Mouse (Mus musculus): ENCODE measurements around the gene Smlr1. TPM values are rescaled to one million over a fixed set of nuclear protein-coding genes. Genes with fewer than 3 reads are reported as not detected.
A peak's percentile ranks its signal among the peaks of the same experiment; 100 is the strongest.

The Smlr1 gene
- total and polyA plus RNA-seq, 2 experiments from 2014 or later = not detected

DNA sequence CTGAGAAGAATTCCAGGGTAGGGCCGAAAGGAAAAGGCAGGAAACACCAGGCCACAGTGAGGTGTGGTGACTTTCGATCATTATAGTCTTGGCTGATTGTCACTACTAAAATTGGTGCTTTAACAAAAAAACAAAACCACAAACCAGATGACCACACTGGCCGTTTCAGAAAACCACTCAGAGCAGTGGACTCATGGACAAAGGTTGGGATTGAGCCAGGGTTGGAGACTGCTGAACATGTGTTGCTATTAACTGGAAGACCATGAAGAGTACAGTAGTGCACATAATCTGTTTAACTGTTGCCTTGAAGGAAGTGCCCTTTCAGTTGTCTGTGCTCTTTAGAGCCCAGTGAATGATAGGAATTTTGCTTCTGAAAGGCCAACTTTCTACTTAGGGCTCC lies 8.9 kb downstream of the Smlr1 start:
- Histone ChIP-seq H3K27ac (ENCODE audit: low read depth, low read length) (no peak overlapping the region), H3K9ac (no peak overlapping the region), H3K4me2 (ENCODE audit: low read depth) (no peak overlapping the region), H3K27me3 (ENCODE audit: insufficient read depth, low read length) (no peaks in the 10 kb centered on the region), H3K9me3 (ENCODE audit: low read length) (no peaks in the 10 kb centered on the region), H3K36me3 (ENCODE audit: insufficient read depth) (no peaks in the 10 kb centered on the region), H3K4me3 (ENCODE audit: low read depth, low read length) (no peak overlapping the region), H3K4me1 (ENCODE audit: insufficient read depth) (no peaks in the 10 kb centered on the region)
- no peak for TF ChIP-seq CTCF (IDR thresholded peaks at IDR 0.05; ENCODE audit: low read depth)
- ATAC-seq (no peak), DNase-seq (no peak)
- 74% methylated on average over 3 of the region's 3 CpGs for WGBS

DNA sequence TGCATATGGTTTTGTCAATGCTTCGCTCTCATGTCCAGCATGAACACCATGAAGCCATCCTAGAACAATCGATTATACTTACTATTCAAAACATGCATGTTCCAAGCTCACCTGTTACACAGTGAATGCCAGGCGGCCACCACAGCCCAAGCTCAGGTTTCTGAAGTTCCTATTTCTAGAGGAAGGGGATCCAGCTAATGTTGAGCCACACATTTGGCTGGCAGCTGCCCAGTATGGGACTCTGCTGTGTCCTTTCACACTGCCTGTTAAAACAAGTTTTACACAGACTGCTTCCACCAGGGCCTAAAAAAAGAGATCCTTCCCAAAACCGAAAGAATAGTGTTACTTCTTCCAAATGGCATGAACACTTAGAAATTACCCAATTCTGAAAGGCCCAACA lies 9.4 kb downstream of the Smlr1 start:
- no peak for ATAC-seq
- H3K4me3 ChIP-seq (ENCODE audit: low read depth, low read length) = no peak overlapping the region
- no peaks in the 10 kb centered on the region for H3K4me1 ChIP-seq (ENCODE audit: insufficient read depth)
- DNase-seq = no peak
- no peaks in the 10 kb centered on the region for H3K27me3 ChIP-seq (ENCODE audit: insufficient read depth, low read length)
- 87% methylated on average over 4 of the region's 4 CpGs for WGBS
- H3K36me3 ChIP-seq (ENCODE audit: insufficient read depth) = no peaks in the 10 kb centered on the region
- H3K9ac ChIP-seq = no peak overlapping the region
- TF ChIP-seq CTCF (IDR thresholded peaks at IDR 0.05; ENCODE audit: low read depth) = no peak
- no peaks in the 10 kb centered on the region for H3K9me3 ChIP-seq (ENCODE audit: low read length)
- no peak overlapping the region for H3K4me2 ChIP-seq (ENCODE audit: low read depth)
- H3K27ac ChIP-seq (ENCODE audit: low read depth, low read length) = no peak overlapping the region

DNA sequence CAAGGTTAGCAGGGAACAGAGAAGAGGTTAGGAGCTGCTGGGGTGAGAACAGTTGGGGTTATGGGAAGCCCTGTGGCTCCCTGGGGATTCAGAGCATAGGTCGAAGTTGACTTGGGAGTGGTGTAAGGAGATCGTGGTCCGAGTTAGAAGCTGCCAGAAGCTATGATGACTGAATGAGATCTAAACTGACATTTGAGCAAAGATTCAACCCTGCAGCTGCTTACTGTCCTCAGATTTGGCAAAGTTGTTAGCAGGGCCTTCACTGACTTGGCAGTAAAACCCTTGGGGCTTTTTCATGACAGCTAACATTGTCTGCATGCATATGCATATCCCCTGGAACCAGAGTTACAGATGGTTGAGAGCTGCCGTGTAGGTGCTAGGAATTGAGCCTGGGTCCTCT lies 9.9 kb downstream of the Smlr1 start:
- no peak overlapping the region for H3K9ac ChIP-seq
- H3K4me1 ChIP-seq (ENCODE audit: insufficient read depth) = no peaks in the 10 kb centered on the region
- H3K9me3 ChIP-seq (ENCODE audit: low read length) = no peaks in the 10 kb centered on the region
- H3K4me3 ChIP-seq (ENCODE audit: low read depth, low read length) = no peak overlapping the region
- TF ChIP-seq CTCF (IDR thresholded peaks at IDR 0.05; ENCODE audit: low read depth) = no peak
- no peak overlapping the region for H3K27ac ChIP-seq (ENCODE audit: low read depth, low read length)
- no peaks in the 10 kb centered on the region for H3K27me3 ChIP-seq (ENCODE audit: insufficient read depth, low read length)
- ATAC-seq (no peak), DNase-seq (no peak)
- WGBS = 80% methylated on average over 4 of the region's 4 CpGs
- H3K36me3 ChIP-seq (ENCODE audit: insufficient read depth) = no peaks in the 10 kb centered on the region
- no peak overlapping the region for H3K4me2 ChIP-seq (ENCODE audit: low read depth)

DNA sequence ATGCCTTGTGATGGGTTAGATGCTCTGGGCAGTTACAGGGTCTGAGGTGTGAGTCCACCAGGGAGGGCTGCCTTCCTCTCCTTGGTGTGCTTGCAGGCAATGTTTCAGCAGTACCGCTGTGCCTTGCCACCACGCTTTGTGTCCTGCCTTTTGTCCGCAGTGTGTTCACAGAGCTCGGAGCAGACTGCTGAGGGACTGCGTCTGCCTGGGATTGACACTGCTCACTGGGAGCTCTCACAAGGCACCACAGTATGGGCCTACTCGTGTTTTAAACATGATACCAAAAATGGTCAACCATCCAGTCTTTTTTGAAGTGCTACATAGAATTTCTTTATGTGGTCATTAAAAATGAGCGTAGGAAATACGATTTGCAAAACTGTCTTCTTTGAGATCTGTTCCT lies 12.3 kb downstream of the Smlr1 start:
- WGBS = 73% methylated on average over 8 of the region's 8 CpGs
- Histone ChIP-seq H3K4me1 (ENCODE audit: insufficient read depth) (no peaks in the 10 kb centered on the region), H3K4me2 (ENCODE audit: low read depth) (no peak overlapping the region), H3K27me3 (ENCODE audit: insufficient read depth, low read length) (no peaks in the 10 kb centered on the region), H3K36me3 (ENCODE audit: insufficient read depth) (no peaks in the 10 kb centered on the region), H3K4me3 (ENCODE audit: low read depth, low read length) (no peak overlapping the region), H3K9me3 (ENCODE audit: low read length) (no peaks in the 10 kb centered on the region), H3K27ac (ENCODE audit: low read depth, low read length) (no peak overlapping the region), H3K9ac (no peak overlapping the region)
- no peak for TF ChIP-seq CTCF (IDR thresholded peaks at IDR 0.05; ENCODE audit: low read depth)
- peak; percentile 53; the same call in 1 of the 2 replicates for ATAC-seq
- no peak for DNase-seq

DNA sequence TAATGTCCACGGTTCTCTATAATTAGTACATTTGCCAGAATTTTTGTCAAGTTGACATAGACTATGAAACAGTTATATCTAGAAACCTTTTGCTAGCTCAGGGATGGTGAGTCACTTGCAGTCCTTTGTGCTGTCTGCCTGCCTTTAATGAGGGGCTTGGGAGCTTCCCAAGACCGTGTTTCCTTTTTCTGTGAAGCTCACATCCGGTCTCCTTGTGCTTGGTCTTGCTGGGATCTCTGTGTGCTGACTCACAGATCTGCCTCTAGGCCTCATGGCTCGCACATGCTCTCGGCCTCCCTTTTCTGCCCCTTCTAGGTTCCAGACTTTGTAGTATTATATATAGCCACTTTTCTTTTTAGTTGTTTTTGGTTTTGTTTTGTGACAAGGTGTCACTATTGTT lies 15.6 kb downstream of the Smlr1 start:
- no peak for ATAC-seq
- H3K4me1 ChIP-seq (ENCODE audit: insufficient read depth) = no peaks in the 10 kb centered on the region
- no peak overlapping the region for H3K9ac ChIP-seq
- no peaks in the 10 kb centered on the region for H3K36me3 ChIP-seq (ENCODE audit: insufficient read depth)
- WGBS = 74% methylated on average over 5 of the region's 5 CpGs
- H3K27me3 ChIP-seq (ENCODE audit: insufficient read depth, low read length) = no peaks in the 10 kb centered on the region
- no peak overlapping the region for H3K4me2 ChIP-seq (ENCODE audit: low read depth)
- no peaks in the 10 kb centered on the region for H3K9me3 ChIP-seq (ENCODE audit: low read length)
- no peak overlapping the region for H3K27ac ChIP-seq (ENCODE audit: low read depth, low read length)
- TF ChIP-seq CTCF (IDR thresholded peaks at IDR 0.05; ENCODE audit: low read depth) = no peak
- DNase-seq = no peak
- no peak overlapping the region for H3K4me3 ChIP-seq (ENCODE audit: low read depth, low read length)

DNA sequence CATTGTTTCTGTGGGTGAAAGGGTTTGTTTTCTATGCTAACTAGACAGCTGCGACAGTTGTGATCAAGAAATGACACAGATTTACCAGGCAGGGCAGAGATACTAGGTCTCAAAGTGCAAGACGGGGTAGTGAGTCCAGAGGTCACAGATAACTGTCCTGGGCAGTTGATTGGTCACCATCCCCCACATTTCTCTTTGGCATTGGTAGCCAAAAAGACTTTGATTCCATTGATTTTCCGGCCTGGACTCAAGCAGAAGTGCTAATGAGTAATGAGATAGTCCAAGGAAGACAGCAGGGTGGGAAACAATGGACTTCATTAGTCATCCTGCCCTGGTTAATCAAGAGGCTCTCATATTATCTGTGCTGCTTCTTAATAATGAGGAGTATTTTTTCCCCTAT lies 16.1 kb downstream of the Smlr1 start:
- Histone ChIP-seq H3K27ac (ENCODE audit: low read depth, low read length) (no peak overlapping the region), H3K27me3 (ENCODE audit: insufficient read depth, low read length) (no peaks in the 10 kb centered on the region), H3K9me3 (ENCODE audit: low read length) (no peaks in the 10 kb centered on the region), H3K36me3 (ENCODE audit: insufficient read depth) (no peaks in the 10 kb centered on the region), H3K9ac (no peak overlapping the region), H3K4me1 (ENCODE audit: insufficient read depth) (no peaks in the 10 kb centered on the region), H3K4me3 (ENCODE audit: low read depth, low read length) (no peak overlapping the region), H3K4me2 (ENCODE audit: low read depth) (no peak overlapping the region)
- no peak for TF ChIP-seq CTCF (IDR thresholded peaks at IDR 0.05; ENCODE audit: low read depth)
- WGBS = 70% methylated on average over 3 of the region's 3 CpGs
- no peak for ATAC-seq
- DNase-seq = no peak

DNA sequence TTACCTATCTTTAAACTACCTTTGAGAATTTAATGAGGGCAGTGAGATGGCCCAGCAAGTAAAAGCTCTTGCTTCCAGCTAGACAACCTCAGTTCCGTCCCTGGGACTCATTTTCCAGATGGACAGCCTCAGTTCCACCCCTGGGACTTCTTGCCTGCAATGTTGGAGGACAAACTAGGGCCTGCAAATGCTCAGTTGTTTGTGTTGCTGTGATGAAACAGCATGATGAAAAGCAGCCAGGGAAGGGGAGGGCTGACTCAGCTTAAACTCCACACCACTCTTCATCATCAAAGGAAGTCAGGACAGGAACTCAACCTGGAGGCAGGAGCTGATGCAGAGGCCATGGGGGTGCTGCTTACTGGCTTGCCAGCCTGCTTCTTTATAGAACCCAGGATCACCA lies 22.2 kb downstream of the Smlr1 start:
- no peak for TF ChIP-seq CTCF (IDR thresholded peaks at IDR 0.05; ENCODE audit: low read depth)
- H3K4me3 ChIP-seq (ENCODE audit: low read depth, low read length) = no peak overlapping the region
- WGBS = 79% methylated on average over 1 of the region's 1 CpGs
- ATAC-seq (no peak), DNase-seq (no peak)
- no peaks in the 10 kb centered on the region for H3K36me3 ChIP-seq (ENCODE audit: insufficient read depth)
- no peak overlapping the region for H3K4me2 ChIP-seq (ENCODE audit: low read depth)
- no peaks in the 10 kb centered on the region for H3K27me3 ChIP-seq (ENCODE audit: insufficient read depth, low read length)
- H3K27ac ChIP-seq (ENCODE audit: low read depth, low read length) = no peak overlapping the region
- H3K9me3 ChIP-seq (ENCODE audit: low read length) = no peaks in the 10 kb centered on the region
- H3K4me1 ChIP-seq (ENCODE audit: insufficient read depth) = no peaks in the 10 kb centered on the region
- no peak overlapping the region for H3K9ac ChIP-seq

DNA sequence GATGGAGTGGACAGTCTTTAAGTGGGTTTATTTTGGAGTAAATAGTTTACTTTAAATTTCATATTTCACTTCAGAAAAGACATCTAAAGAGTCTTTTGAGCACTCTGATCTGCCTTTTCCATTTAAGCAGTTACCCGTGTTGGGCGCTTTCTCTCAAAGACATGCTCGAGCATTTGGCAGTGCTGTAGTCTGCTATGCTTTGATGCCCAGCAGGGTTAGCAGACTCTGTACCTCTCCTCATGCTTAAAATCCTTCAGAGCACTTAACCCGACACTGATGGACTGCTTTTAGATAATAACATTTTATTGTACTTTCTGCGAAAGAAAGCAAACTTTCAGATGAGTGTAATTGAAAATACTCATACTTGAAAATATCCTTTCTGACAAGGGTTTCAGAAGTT lies 32.8 kb downstream of the Smlr1 start:
- no peak overlapping the region for H3K4me3 ChIP-seq (ENCODE audit: low read depth, low read length)
- 83% methylated on average over 5 of the region's 5 CpGs for WGBS
- ATAC-seq = no peak

More for the DNA sequence above, 32.8 kb downstream of the Smlr1 start:
- Histone ChIP-seq H3K4me2 (ENCODE audit: low read depth) (no peak overlapping the region), H3K9ac (no peak overlapping the region), H3K36me3 (ENCODE audit: insufficient read depth) (no peaks in the 10 kb centered on the region), H3K4me1 (ENCODE audit: insufficient read depth) (no peaks in the 10 kb centered on the region), H3K27me3 (ENCODE audit: insufficient read depth, low read length) (no peaks in the 10 kb centered on the region), H3K9me3 (ENCODE audit: low read length) (no peaks in the 10 kb centered on the region), H3K27ac (ENCODE audit: low read depth, low read length) (no peak overlapping the region)
- TF ChIP-seq CTCF (IDR thresholded peaks at IDR 0.05; ENCODE audit: low read depth) = no peak
- no peak for DNase-seq
